Mouse (Mus musculus) cerebellum, adult 2 months (tissue): ENCODE measurements at regions not wholly inside any gene's neighbourhood (a gene's known extent, or its start where the extent isn't known, plus 50 kb on each side); places are given as distances from the start of the nearest gene placed in this dataset.

ENCODE experiments used
- CTCF ChIP-seq: fragments of 200-500 bp; IDR thresholded peaks from 2 replicates; pipeline ENCODE4 v1.5.1; 2011; ENCODE audit warnings: low read depth, mild to moderate bottlenecking, control low read depth, low read length, moderate library complexity, borderline replicate concordance; ENCODE audit not compliant: insufficient read depth
- POLR2A ChIP-seq: fragments of 200-500 bp; IDR thresholded peaks from 2 replicates; pipeline ENCODE4 v1.6.1; 2011; ENCODE audit warnings: low read length, control low read depth, borderline replicate concordance; ENCODE audit not compliant: insufficient read depth

GRCm38 (mm10) chrX:167080821-167081220, 128.3 kb downstream of the Tmsb4x start:
- TF ChIP-seq POLR2A (no peak), CTCF (no peak)
